Mouse (Mus musculus) heart, postnatal 0 days (tissue): Measurements from ENCODE around the gene Gm3336. TPM values are rescaled to one million over a fixed set of nuclear protein-coding genes. Genes with fewer than 3 reads are reported as not detected.
A peak's percentile ranks its signal among the peaks of the same experiment; 100 is the strongest.

Experiments used
- ATAC-seq: fragments of 200-750 bp; cut with Nextera tagmentation; 2 replicates; pipeline ENCODE4 v1.8.0; 2017; ENCODE audit warnings: low read depth, moderate number of reproducible peaks, moderate library complexity; ENCODE audit not compliant: insufficient read depth
- DNase-seq: peaks from one replicate; pipeline ENCODE4 v3.0.0-alpha.2; 2016; ENCODE audit warnings: low spot score
- H3K27ac ChIP-seq: fragments of 300-500 bp; sonication (generic); 2 replicates; pipeline ENCODE4 v1.5.1; 2014; ENCODE audit warnings: low read depth, mild to moderate bottlenecking
- H3K27me3 ChIP-seq: fragments of 300-500 bp; sonication (generic); 2 replicates; pipeline ENCODE4 v1.6.1; 2014; ENCODE audit warnings: low read length, mixed read lengths; ENCODE audit not compliant: control insufficient read depth, insufficient read depth
- H3K36me3 ChIP-seq: fragments of 300-500 bp; sonication (generic); replicated peaks from 2 replicates; pipeline ENCODE4 v1.6.1; 2014; ENCODE audit warnings: low read length, mixed read lengths; ENCODE audit not compliant: control insufficient read depth, insufficient read depth
- H3K4me1 ChIP-seq: fragments of 300-500 bp; sonication (generic); 2 replicates; pipeline ENCODE4 v1.6.1; 2014; ENCODE audit warnings: antibody characterized with exemption; ENCODE audit not compliant: control insufficient read depth, insufficient read depth
- H3K4me2 ChIP-seq: fragments of 300-500 bp; sonication (generic); 2 replicates; pipeline ENCODE4 v1.6.1; 2014; ENCODE audit warnings: low read depth, mild to moderate bottlenecking, low read length, moderate library complexity
- H3K4me3 ChIP-seq: fragments of 300-500 bp; sonication (generic); 2 replicates; pipeline ENCODE4 v1.5.1; 2014; ENCODE audit warnings: low read depth, low read length
- H3K9ac ChIP-seq: fragments of 300-500 bp; sonication (generic); replicated peaks from 2 replicates; pipeline ENCODE4 v1.6.1; 2014; ENCODE audit warnings: low read depth, low read length, mixed read lengths
- H3K9me3 ChIP-seq: fragments of 300-500 bp; sonication (generic); replicated peaks from 2 replicates; pipeline ENCODE4 v1.6.1; 2016; ENCODE audit warnings: low read length; ENCODE audit not compliant: control insufficient read depth
- CTCF ChIP-seq: IDR thresholded peaks from 2 replicates; pipeline ENCODE4 v1.5.1; 2016; ENCODE audit warnings: antibody characterized with exemption, control low read depth, low read depth
- EP300 ChIP-seq: IDR thresholded peaks from 2 replicates; pipeline ENCODE4 v1.6.1; 2016; ENCODE audit warnings: antibody characterized with exemption, low read depth
- WGBS: fragments of 180-500 bp; shearing (Covaris S2); extraction: QIAGEN DNeasy Blood & Tissue Kit; methylation state at CpG from one replicate; pipeline ENCODE4 v1.1.7; 2014; 5-methylcytosine and 5-hydroxymethylcytosine counted together
- polyA plus RNA-seq: library from polyadenylated mRNA; unstranded; fragments of >200 nt; fragmentation: Nextera tagmentation; extraction: Ambion mirVana; gene quantifications from 2 replicates; pipeline ENCODE4 v1.2.1, GENCODE M21; 2015
- total RNA-seq: library from RNA; depleted of rRNA; stranded (reverse); fragments of >200 nt; gene quantifications from 2 replicates; pipeline ENCODE4 v1.2.3, GENCODE M21; 2014; ENCODE audit warnings: low replicate concordance

The Gm3336 gene
- total and polyA plus RNA-seq, 2 experiments from 2014 or later: not detected

DNA sequence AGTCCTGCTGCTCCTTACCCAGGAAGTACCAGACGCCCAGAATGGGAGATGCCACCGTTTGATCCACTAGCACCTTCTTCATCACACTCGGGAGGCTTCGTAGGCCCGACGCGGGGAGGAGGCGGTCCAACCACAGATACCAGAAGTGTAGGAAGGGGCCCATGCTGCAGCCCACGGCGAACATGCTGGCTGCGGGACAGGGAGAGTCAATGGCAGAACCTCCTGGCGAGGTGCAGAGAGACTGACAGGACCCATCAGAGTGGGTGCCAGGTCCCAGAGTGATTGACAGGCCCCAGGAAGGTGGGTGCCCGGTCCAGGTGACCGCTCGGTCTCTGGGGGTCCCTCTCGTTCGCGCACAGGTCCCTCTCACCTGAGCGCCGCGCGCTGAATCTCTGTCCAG, 42.0 kb downstream of the Gm3336 start:
- H3K27ac ChIP-seq: peak overlapping the region; percentile 75
- peak; percentile 1; the same call in 1 of the 2 replicates for ATAC-seq
- H3K9me3 ChIP-seq: no peaks in the 10 kb centered on the region
- H3K4me1 ChIP-seq: peaks cover 14% of the 10 kb centered on the region
- peak overlapping the region; percentile 71 for H3K9ac ChIP-seq
- peaks cover 28% of the 10 kb centered on the region for H3K36me3 ChIP-seq
- TF ChIP-seq CTCF: no peak
- no peak for TF ChIP-seq EP300
- under 1% methylated on average over 22 of the region's 22 CpGs for WGBS
- no peak for DNase-seq
- no peaks in the 10 kb centered on the region for H3K27me3 ChIP-seq
- H3K4me3 ChIP-seq: peak overlapping the region; percentile 64
- peak overlapping the region; percentile 94 for H3K4me2 ChIP-seq

DNA sequence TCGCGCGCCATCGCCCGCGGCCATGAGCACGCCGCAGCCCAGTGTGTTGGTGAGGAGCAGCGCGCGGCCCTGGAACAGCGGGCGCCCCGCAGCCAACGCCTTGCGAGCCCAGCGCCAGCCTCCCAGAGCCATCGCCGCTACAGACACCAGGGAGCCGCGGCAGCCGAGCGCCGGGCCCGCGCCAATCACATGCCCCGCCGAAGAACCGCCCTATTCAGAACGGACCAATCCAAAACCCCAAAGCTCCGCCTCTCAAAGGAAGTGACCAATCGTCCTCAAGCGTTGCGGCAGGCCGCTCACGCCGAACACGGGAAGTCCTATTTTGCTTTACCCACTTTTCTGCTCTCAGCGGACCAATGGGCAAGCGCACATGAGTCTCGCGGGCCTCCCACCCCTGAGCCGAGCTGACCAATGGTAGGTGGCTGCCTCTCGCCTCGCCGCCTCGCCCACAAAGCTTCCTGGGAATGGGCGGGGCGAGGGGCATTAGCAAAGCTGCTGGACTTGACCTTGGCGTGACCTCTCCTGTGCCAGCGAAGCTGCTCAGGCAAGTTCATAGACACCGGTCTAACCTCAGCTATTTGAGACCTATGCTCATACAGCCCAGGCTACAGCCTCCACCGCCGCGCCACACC, 42.5 kb downstream of the Gm3336 start, which contains the start of gene Mpv17l2:
TSS of gene Mpv17l2 (minus strand) at position 172 of the 632 bp plus-strand sequence.
- DNase-seq (peak; percentile 99), ATAC-seq (peak; percentile 93)
- no peak for TF ChIP-seq CTCF
- no peak for TF ChIP-seq EP300
- H3K9me3 ChIP-seq: no peaks in the 10 kb centered on the region
- 1% methylated on average over 55 of the region's 55 CpGs for WGBS
- H3K9ac ChIP-seq: peak within 1 kb of the TSS; percentile 71
- H3K36me3 ChIP-seq: peaks cover 28% of the 10 kb centered on the region
- no peaks in the 10 kb centered on the region for H3K27me3 ChIP-seq
- peak within 1 kb of the TSS; percentile 75 for H3K27ac ChIP-seq
- peak within 1 kb of the TSS; percentile 94 for H3K4me2 ChIP-seq
- peaks cover 15% of the 10 kb centered on the region for H3K4me1 ChIP-seq
- H3K4me3 ChIP-seq: peak within 1 kb of the TSS; percentile 64

DNA sequence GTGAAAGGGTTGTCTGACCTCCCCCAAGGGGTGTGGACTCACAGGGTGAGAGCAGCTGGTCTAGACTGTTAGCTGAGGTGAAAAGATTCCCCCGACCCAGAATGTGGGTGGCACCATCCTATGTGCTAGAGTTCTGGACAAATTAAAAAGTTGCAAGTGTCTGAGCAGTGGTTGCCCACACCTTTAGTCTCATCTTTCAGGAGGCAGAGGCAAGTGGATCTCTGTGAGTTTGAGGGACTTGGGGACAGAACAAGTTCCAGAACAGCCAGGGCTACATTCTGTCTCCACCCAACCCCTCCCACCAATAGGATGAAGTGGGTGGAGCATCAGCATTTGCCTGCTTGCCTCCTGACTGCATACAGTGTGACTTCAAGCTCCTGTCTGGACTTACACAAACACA, 43.8 kb downstream of the Gm3336 start:
- Histone ChIP-seq H3K27ac (0 out of 2 replicates have a peak overlapping the region, but pooled peaks have one; percentile 13), H3K4me1 (peaks cover 25% of the 10 kb centered on the region), H3K9ac (no peak overlapping the region), H3K27me3 (no peaks in the 10 kb centered on the region), H3K36me3 (peaks cover 16% of the 10 kb centered on the region), H3K4me3 (no peak overlapping the region), H3K9me3 (no peaks in the 10 kb centered on the region), H3K4me2 (no peak overlapping the region)
- WGBS: 83% methylated on average over 1 of the region's 1 CpGs
- TF ChIP-seq EP300: no peak
- no peak for TF ChIP-seq CTCF
- no peak for DNase-seq
- ATAC-seq: no peak

DNA sequence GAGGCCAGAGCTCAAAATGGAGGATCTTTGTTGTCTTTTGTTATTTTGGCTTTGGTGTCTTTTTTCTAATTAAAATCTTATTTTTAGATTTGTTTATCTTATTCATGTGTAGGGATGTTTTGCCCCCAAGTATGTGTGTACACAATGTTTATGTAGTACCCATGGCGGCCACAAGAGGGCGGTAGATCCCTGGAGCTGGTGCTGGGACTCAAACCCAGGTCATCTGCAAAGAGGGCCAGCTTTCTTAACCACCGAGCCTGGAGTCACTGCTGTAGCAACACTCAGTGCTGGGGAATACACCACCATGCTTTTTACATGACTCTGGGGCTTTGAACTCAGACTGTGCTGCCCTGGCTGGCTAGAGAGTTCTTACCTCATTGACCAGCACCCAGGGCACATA, 45.0 kb downstream of the Gm3336 start:
- H3K9ac ChIP-seq: no peak overlapping the region
- H3K36me3 ChIP-seq: peaks cover 11% of the 10 kb centered on the region
- H3K4me1 ChIP-seq: peaks cover 25% of the 10 kb centered on the region
- no peak for ATAC-seq
- H3K27ac ChIP-seq: no peak overlapping the region
- WGBS: 6% methylated on average over 3 of the region's 3 CpGs
- H3K4me2 ChIP-seq: no peak overlapping the region
- no peaks in the 10 kb centered on the region for H3K9me3 ChIP-seq
- no peak overlapping the region for H3K4me3 ChIP-seq
- no peak for DNase-seq
- H3K27me3 ChIP-seq: no peaks in the 10 kb centered on the region
- peak; percentile 66 for TF ChIP-seq CTCF
- no peak for TF ChIP-seq EP300

DNA sequence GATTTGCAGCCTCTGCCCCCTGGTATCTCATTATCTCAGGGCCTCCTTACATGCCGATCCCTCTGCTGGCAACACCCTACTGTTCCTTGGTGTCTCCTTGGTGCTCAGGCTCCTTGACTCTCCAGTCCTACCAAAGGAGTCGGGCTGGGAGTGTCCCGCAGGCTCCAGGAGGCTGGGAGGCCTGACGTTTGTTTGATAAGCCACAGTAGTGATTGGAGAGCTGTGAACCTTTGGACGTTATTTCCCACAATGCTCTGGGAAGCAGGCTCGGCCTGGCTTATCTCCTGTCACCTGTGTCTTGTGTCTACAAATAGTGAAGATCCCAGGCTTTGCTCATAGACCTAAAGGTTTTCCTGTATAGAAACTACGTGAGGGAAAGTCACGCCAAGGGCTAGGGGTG, 45.7 kb downstream of the Gm3336 start:
- Histone ChIP-seq H3K4me3 (no peak overlapping the region), H3K27ac (no peak overlapping the region), H3K4me1 (peaks cover 25% of the 10 kb centered on the region), H3K27me3 (no peaks in the 10 kb centered on the region), H3K36me3 (peaks cover 14% of the 10 kb centered on the region), H3K9ac (no peak overlapping the region), H3K9me3 (no peaks in the 10 kb centered on the region), H3K4me2 (no peak overlapping the region)
- ATAC-seq: no peak
- no peak for DNase-seq
- TF ChIP-seq CTCF (no peak), EP300 (no peak)
- WGBS: 54% methylated on average over 8 of the region's 8 CpGs

DNA sequence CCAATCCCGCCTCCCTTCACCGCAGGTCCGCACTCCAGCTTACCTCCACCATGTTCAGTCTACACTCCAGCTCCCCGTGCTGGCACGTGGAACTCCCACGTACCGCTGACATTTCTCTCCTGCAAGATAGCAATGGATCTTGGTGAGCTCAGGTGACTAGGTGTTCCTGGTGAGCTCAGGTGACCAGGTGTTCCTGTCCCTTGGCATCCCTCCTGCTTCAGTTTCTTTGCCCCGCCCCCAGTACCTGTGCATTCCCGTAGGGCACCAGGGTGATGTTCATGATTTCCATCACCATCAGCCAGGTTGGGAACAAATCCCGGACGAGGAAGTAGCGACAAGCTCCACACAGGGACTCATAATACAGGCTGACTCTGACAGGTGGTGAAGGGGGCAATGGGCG, 46.3 kb downstream of the Gm3336 start:
- TF ChIP-seq EP300: no peak
- TF ChIP-seq CTCF: no peak
- Histone ChIP-seq H3K4me2 (no peak overlapping the region), H3K27me3 (no peaks in the 10 kb centered on the region), H3K36me3 (peaks cover 16% of the 10 kb centered on the region), H3K9ac (no peak overlapping the region), H3K4me1 (peaks cover 24% of the 10 kb centered on the region), H3K27ac (no peak overlapping the region), H3K4me3 (no peak overlapping the region), H3K9me3 (no peaks in the 10 kb centered on the region)
- ATAC-seq (no peak), DNase-seq (no peak)
- 91% methylated on average over 13 of the region's 13 CpGs for WGBS
